Mouse (Mus musculus): ENCODE results near the gene Agrn.

- TF ChIP-seq CTCF (IDR thresholded peaks at IDR 0.05; ENCODE audit: low read depth) (no peak), EP300 (IDR thresholded peaks at IDR 0.05; ENCODE audit: low read depth) (no peak)
Observed at GRCm38 (mm10) chr4:156215649-156216048, 18.4 kb upstream of the Agrn start, which contains the start of gene Perm1.
